Mouse (Mus musculus) midbrain, embryonic 16.5 days (tissue): ENCODE measurements around the gene Ankrd54. TPM values are rescaled to one million over a fixed set of nuclear protein-coding genes. Genes with fewer than 3 reads are reported as not detected.

Experiments
- ATAC-seq: fragments of 200-750 bp; cut with Nextera tagmentation; 2 replicates; pipeline ENCODE4 v1.8.0; 2017; ENCODE audit warnings: moderate TSS enrichment
- H3K27ac ChIP-seq: fragments of 300-500 bp; sonication (generic); 2 replicates; pipeline ENCODE4 v1.5.1; 2014; ENCODE audit warnings: mild to moderate bottlenecking, low read length, mixed read lengths
- H3K27me3 ChIP-seq: fragments of 300-500 bp; sonication (generic); 2 replicates; pipeline ENCODE4 v1.6.1; 2014; ENCODE audit warnings: low read depth, low read length, mixed read lengths; ENCODE audit not compliant: control insufficient read depth, insufficient read depth
- H3K36me3 ChIP-seq: fragments of 300-500 bp; sonication (generic); 2 replicates; pipeline ENCODE4 v1.6.1; 2014; ENCODE audit warnings: mild to moderate bottlenecking, low read length, moderate library complexity, mixed read lengths; ENCODE audit not compliant: control insufficient read depth, insufficient read depth
- H3K4me1 ChIP-seq: fragments of 300-500 bp; sonication (generic); 2 replicates; pipeline ENCODE4 v1.6.1; 2014; ENCODE audit warnings: mild to moderate bottlenecking, low read length, mixed read lengths; ENCODE audit not compliant: control insufficient read depth, insufficient read depth
- H3K4me2 ChIP-seq: fragments of 300-500 bp; sonication (generic); 2 replicates; pipeline ENCODE4 v1.6.1; 2014; ENCODE audit warnings: mild to moderate bottlenecking, low read length, mixed read lengths
- H3K4me3 ChIP-seq: fragments of 300-500 bp; sonication (generic); 2 replicates; pipeline ENCODE4 v1.5.1; 2014; ENCODE audit warnings: low read depth, mild to moderate bottlenecking, low read length, moderate library complexity, mixed read lengths
- H3K9ac ChIP-seq: fragments of 300-500 bp; sonication (generic); 2 replicates; pipeline ENCODE4 v1.6.1; 2014; ENCODE audit warnings: low read depth, low read length, mixed read lengths
- H3K9me3 ChIP-seq: fragments of 300-500 bp; sonication (generic); replicated peaks from 2 replicates; pipeline ENCODE4 v1.6.1; 2014; ENCODE audit warnings: mild to moderate bottlenecking, low read length, mixed read lengths; ENCODE audit not compliant: control insufficient read depth, poor library complexity, severe bottlenecking
- WGBS: fragments of 180-500 bp; shearing (Covaris S2); extraction: QIAGEN DNeasy Blood & Tissue Kit; methylation state at CpG from one replicate; pipeline ENCODE4 v1.1.7; 2014; 5-methylcytosine and 5-hydroxymethylcytosine counted together
- polyA plus RNA-seq: library from polyadenylated mRNA; unstranded; fragments of >200 nt; fragmentation: Nextera tagmentation; extraction: Ambion mirVana; gene quantifications from 2 replicates; pipeline ENCODE4 v1.2.1, GENCODE M21; 2015

Ankrd54 gene
- polyA plus RNA-seq, 1 experiment from 2014 or later = 54.4 TPM

- under 1% methylated on average over 46 of the region's 58 CpGs for WGBS
- Histone ChIP-seq H3K9ac (peak within 1 kb of the TSS; percentile 97), H3K4me2 (peak within 1 kb of the TSS; percentile 99), H3K27me3 (no peaks in the 10 kb centered on the region), H3K4me1 (peaks cover 38% of the 10 kb centered on the region), H3K27ac (peak within 1 kb of the TSS; percentile 93), H3K9me3 (no peaks in the 10 kb centered on the region), H3K4me3 (peak within 1 kb of the TSS; percentile 71), H3K36me3 (no peaks in the 10 kb centered on the region)
- ATAC-seq = peak; percentile 87
Observed at GRCm38 (mm10) chr15:79028237-79028738, 34.4 kb downstream of the Ankrd54 start, which contains the start of gene H1f0. TSS of gene H1f0 (plus strand) at chr15:79028450.

GRCm38 (mm10) chr15:79027291-79028205 is 35.1 kb downstream of the Ankrd54 start:
- Histone ChIP-seq H3K27ac (peak overlapping the region; percentile 93), H3K9ac (peak overlapping the region; percentile 97), H3K36me3 (no peaks in the 10 kb centered on the region), H3K9me3 (no peaks in the 10 kb centered on the region), H3K4me1 (peaks cover 38% of the 10 kb centered on the region), H3K4me2 (peak overlapping the region; percentile 99), H3K4me3 (peak overlapping the region; percentile 71), H3K27me3 (no peaks in the 10 kb centered on the region)
- 10% methylated on average over 25 of the region's 46 CpGs for WGBS
- ATAC-seq = 0 out of 2 replicates have a peak, but pooled peaks have one; percentile 22

GRCm38 (mm10) chr15:79026511-79027290 is 36.0 kb downstream of the Ankrd54 start:
- ATAC-seq = no peak
- H3K36me3 ChIP-seq = no peaks in the 10 kb centered on the region
- no peaks in the 10 kb centered on the region for H3K9me3 ChIP-seq
- no peak overlapping the region for H3K4me3 ChIP-seq
- H3K4me2 ChIP-seq = peak overlapping the region; percentile 99
- peak overlapping the region; percentile 97; the same call in 1 of the 2 replicates for H3K9ac ChIP-seq
- no peak overlapping the region for H3K27ac ChIP-seq
- peaks cover 35% of the 10 kb centered on the region for H3K4me1 ChIP-seq
- WGBS = 45% methylated on average over 14 of the region's 14 CpGs
- no peaks in the 10 kb centered on the region for H3K27me3 ChIP-seq

- peak overlapping the region; percentile 32 for H3K9ac ChIP-seq
- no peak for ATAC-seq
Observed at GRCm38 (mm10) chr15:79025687-79026308, 36.9 kb downstream of the Ankrd54 start.

GRCm38 (mm10) chr15:79023366-79023765 is 39.3 kb downstream of the Ankrd54 start:
- 42% methylated on average over 1 of the region's 1 CpGs for WGBS

More at GRCm38 (mm10) chr15:79025687-79026308, 36.9 kb downstream of the Ankrd54 start:
- WGBS = 13% methylated on average over 15 of the region's 18 CpGs
- peaks cover 28% of the 10 kb centered on the region for H3K4me1 ChIP-seq
- peak overlapping the region; percentile 38 for H3K4me2 ChIP-seq
- no peak overlapping the region for H3K27ac ChIP-seq
- no peaks in the 10 kb centered on the region for H3K36me3 ChIP-seq
- H3K27me3 ChIP-seq = no peaks in the 10 kb centered on the region
- no peaks in the 10 kb centered on the region for H3K9me3 ChIP-seq
- no peak overlapping the region for H3K4me3 ChIP-seq

GRCm38 (mm10) chr15:79022671-79023230 is 39.9 kb downstream of the Ankrd54 start:
- H3K36me3 ChIP-seq = no peaks in the 10 kb centered on the region
- no peak overlapping the region for H3K27ac ChIP-seq
- H3K4me3 ChIP-seq = no peak overlapping the region
- H3K27me3 ChIP-seq = no peaks in the 10 kb centered on the region
- no peak overlapping the region for H3K9ac ChIP-seq
- no peak for ATAC-seq
- H3K4me2 ChIP-seq = no peak overlapping the region
- 74% methylated on average over 10 of the region's 10 CpGs for WGBS
- H3K9me3 ChIP-seq = no peaks in the 10 kb centered on the region
- peaks cover 14% of the 10 kb centered on the region for H3K4me1 ChIP-seq

More at GRCm38 (mm10) chr15:79023366-79023765, 39.3 kb downstream of the Ankrd54 start:
- no peaks in the 10 kb centered on the region for H3K9me3 ChIP-seq
- H3K4me3 ChIP-seq = no peak overlapping the region
- H3K27ac ChIP-seq = no peak overlapping the region
- peaks cover 14% of the 10 kb centered on the region for H3K4me1 ChIP-seq
- no peak overlapping the region for H3K9ac ChIP-seq
- no peak for ATAC-seq
- no peaks in the 10 kb centered on the region for H3K27me3 ChIP-seq
- no peak overlapping the region for H3K4me2 ChIP-seq
- H3K36me3 ChIP-seq = no peaks in the 10 kb centered on the region

GRCm38 (mm10) chr15:79018886-79019285 is 43.8 kb downstream of the Ankrd54 start:
- WGBS = 67% methylated on average over 3 of the region's 3 CpGs
- no peaks in the 10 kb centered on the region for H3K36me3 ChIP-seq
- H3K4me3 ChIP-seq = no peak overlapping the region
- no peak overlapping the region for H3K4me2 ChIP-seq
- H3K27me3 ChIP-seq = no peaks in the 10 kb centered on the region
- no peaks in the 10 kb centered on the region for H3K4me1 ChIP-seq
- no peak for ATAC-seq
- no peak overlapping the region for H3K9ac ChIP-seq
- no peak overlapping the region for H3K27ac ChIP-seq
- no peaks in the 10 kb centered on the region for H3K9me3 ChIP-seq

GRCm38 (mm10) chr15:79018191-79018590 is 44.5 kb downstream of the Ankrd54 start:
- no peak overlapping the region for H3K27ac ChIP-seq
- no peak overlapping the region for H3K4me3 ChIP-seq
- no peaks in the 10 kb centered on the region for H3K4me1 ChIP-seq
- no peaks in the 10 kb centered on the region for H3K27me3 ChIP-seq
- no peak overlapping the region for H3K9ac ChIP-seq
- 45% methylated on average over 4 of the region's 4 CpGs for WGBS
- H3K9me3 ChIP-seq = no peaks in the 10 kb centered on the region
- no peak overlapping the region for H3K4me2 ChIP-seq
- H3K36me3 ChIP-seq = no peaks in the 10 kb centered on the region
- ATAC-seq = no peak
